Mouse (Mus musculus) lung, adult 2 months (tissue): ENCODE data around the gene Nek10. TPM values are rescaled to one million over a fixed set of nuclear protein-coding genes. Genes with fewer than 3 reads are reported as not detected.

ENCODE experiments used
- DNase-seq: peaks from one replicate; pipeline ENCODE4 v3.0.0; 2022
- H3K4me1 ChIP-seq: fragments of 200-500 bp; 2 replicates; pipeline ENCODE4 v1.6.1; 2011; ENCODE audit warnings: low read length; ENCODE audit not compliant: control insufficient read depth, insufficient read depth
- H3K4me3 ChIP-seq: fragments of 200-500 bp; replicated peaks from 2 replicates; pipeline ENCODE3; 2011; ENCODE audit warnings: low read depth, mild to moderate bottlenecking, control low read depth, low read length; ENCODE audit errors: extremely low read depth
- CTCF ChIP-seq: fragments of 200-500 bp; IDR thresholded peaks from 2 replicates; pipeline ENCODE4 v1.5.1; 2011; ENCODE audit warnings: mild to moderate bottlenecking, low read length, control low read depth; ENCODE audit not compliant: insufficient read depth
- POLR2A ChIP-seq: fragments of 200-500 bp; IDR thresholded peaks from 2 replicates; pipeline ENCODE4 v1.6.1; 2011; ENCODE audit warnings: low read depth, mild to moderate bottlenecking, control low read depth, low read length, borderline replicate concordance; ENCODE audit errors: extremely low read depth
- WGBS: fragments of 180-500 bp; shearing (Covaris S2); methylation state at CpG from one replicate; pipeline ENCODE4 v1.1.7; 2018; 5-methylcytosine and 5-hydroxymethylcytosine counted together
- polyA plus RNA-seq: library from polyadenylated mRNA; depleted of rRNA; stranded (reverse); fragments of >200 nt; gene quantifications from 2 replicates; pipeline ENCODE4 v1.2.3, GENCODE M21; 2012

Nek10 gene
- polyA plus RNA-seq, 1 experiment: 0.36 TPM

DNA sequence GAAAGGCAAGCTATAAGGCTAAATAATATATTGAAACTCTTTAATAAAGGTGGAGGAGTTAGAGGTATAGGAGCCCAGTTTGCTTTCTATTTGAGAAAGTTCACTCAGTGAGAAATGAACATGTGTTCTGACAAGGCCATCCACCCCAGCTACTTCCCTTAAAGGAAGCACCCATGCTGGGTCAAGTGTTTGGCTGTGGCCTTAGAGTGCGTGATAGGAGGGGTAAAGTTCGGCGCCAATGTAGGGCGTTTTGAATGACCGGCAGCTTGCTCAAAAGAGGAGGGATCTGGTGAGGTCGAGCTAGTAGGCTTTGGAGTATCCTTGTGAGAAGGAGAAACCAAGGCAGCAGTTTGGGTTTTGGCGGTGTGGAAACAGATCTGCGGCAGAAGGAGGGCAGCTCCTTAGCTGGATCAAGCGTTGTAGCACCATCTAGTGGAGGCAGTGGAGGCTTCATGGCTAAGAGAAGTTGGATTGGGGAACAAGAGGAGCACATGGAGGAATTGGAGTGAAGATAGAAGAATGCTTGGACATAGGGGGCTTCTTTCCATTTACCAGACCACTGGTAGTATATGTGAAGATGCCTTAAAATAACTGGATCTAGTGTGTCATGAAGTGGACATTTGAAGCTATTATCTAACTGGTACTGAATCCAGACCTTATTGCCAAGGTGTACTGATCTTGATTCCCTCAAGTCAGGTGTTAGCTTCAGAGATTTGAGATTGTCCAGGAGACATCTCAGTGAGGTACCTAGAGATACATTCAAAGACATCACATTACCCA lies 101.7 kb downstream of the Nek10 start:
- WGBS: 9% methylated on average over 9 of the region's 9 CpGs
- TF ChIP-seq POLR2A (no peak), CTCF (peak; percentile 81)

DNA sequence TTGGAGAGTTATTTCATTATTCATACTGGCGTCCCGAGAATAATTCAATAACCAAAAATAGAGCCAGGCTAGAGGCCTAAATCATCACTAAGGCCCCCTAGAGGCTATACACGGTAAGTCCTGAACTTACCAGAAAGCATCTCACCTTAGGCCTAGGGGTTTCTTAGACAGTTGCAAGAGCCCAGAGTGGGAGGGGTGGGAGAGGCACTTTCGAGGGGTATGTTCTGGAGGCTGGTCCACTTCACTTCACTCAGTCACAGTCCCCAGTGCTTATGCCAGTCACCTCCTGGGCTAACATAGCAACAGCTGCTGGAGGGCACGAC lies 102.3 kb downstream of the Nek10 start:
- WGBS: 77% methylated on average over 5 of the region's 5 CpGs
- DNase-seq: no peak
- TF ChIP-seq POLR2A (no peak), CTCF (no peak)
- Histone ChIP-seq H3K4me1 (no peaks in the 10 kb centered on the region), H3K4me3 (no peak overlapping the region)

More for the DNA sequence above, 101.7 kb downstream of the Nek10 start:
- DNase-seq: peak; percentile 46
- Histone ChIP-seq H3K4me3 (no peak overlapping the region), H3K4me1 (no peaks in the 10 kb centered on the region)

DNA sequence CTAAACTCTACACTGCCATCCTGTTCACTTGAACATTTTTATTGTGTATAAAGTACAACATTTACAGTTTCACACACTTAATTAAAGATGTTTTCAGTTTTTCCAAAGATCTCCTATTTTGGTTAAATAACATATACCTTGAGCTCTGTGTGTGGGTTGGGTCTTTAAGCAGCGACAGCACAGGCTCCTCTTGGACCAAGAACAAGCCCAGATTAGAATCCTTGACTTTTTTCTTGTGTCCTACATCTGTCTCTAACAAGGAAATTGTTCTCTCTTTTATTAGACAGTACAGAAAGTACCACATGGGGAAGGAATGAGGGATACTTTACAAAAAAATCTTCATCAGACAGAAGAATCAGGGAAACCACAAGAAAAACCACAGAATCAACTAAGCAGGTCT lies 122.4 kb downstream of the Nek10 start:
- Histone ChIP-seq H3K4me1 (no peaks in the 10 kb centered on the region), H3K4me3 (no peak overlapping the region)
- 69% methylated on average over 1 of the region's 1 CpGs for WGBS
- DNase-seq: no peak
- TF ChIP-seq POLR2A (no peak), CTCF (no peak)

DNA sequence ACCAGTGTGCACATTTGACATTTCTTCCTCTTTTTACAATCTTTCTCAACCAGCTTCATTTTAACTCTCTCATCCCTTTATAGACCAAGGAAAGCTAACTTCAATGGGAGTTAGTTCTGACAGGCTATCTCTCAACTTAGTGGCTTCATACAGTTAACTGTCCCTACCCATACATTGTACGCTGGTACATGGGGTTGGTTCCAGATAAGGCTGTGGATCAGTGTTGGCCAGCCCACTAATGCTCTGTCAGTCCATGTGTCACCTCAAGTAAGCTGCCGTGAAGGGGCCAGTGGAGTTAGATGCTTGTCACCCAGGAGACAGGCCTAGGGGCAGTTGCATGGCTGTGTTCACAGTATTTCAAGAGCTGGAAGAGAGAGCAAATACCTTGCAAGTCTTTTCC lies 124.3 kb downstream of the Nek10 start:
- DNase-seq: no peak
- H3K4me3 ChIP-seq: no peak overlapping the region
- 76% methylated on average over 2 of the region's 2 CpGs for WGBS
- no peak for TF ChIP-seq CTCF
- TF ChIP-seq POLR2A: no peak
- H3K4me1 ChIP-seq: no peaks in the 10 kb centered on the region

DNA sequence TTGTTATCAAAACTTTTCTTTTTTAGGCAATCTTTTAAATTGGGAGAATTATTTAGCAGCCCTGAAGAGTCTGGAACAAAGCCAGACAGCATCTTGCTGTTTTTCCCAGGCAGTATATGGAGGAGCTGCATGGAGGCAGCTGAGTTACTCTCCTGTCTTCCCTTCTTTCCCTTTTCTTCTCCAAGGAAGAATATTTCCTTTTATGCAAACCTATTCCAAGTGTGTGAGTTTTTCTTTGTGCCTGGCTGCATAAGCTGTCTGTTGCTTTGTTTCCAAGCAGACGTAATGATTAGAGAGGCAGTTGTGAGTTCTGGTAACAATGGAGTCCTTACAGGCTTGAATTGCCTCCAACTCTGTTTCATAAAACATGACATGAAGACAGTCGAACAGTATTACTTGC lies 131.8 kb downstream of the Nek10 start:
- H3K4me3 ChIP-seq: no peak overlapping the region
- DNase-seq: no peak
- no peaks in the 10 kb centered on the region for H3K4me1 ChIP-seq
- WGBS: 65% methylated on average over 2 of the region's 2 CpGs
- no peak for TF ChIP-seq CTCF
- no peak for TF ChIP-seq POLR2A

DNA sequence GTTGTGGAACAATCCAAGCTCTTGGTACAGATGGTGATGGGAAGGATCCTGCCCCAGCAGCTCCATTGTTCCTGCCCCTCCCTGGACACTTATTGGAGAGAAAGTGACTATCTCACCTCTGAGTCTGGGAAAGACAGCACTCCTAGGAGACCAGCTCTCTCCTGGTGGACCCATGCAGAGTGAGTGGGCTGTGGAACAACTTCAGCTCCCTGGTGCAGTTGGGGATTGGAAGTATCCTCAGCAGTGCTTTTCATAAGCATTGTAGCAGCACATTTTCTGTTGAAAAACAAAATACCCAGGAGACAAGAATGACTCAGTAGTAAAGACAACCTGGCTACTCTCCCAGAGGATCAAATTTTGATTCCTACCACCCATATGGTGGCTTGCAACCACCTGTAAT lies 142.7 kb downstream of the Nek10 start:
- DNase-seq: no peak
- TF ChIP-seq CTCF: no peak
- TF ChIP-seq POLR2A: no peak

DNA sequence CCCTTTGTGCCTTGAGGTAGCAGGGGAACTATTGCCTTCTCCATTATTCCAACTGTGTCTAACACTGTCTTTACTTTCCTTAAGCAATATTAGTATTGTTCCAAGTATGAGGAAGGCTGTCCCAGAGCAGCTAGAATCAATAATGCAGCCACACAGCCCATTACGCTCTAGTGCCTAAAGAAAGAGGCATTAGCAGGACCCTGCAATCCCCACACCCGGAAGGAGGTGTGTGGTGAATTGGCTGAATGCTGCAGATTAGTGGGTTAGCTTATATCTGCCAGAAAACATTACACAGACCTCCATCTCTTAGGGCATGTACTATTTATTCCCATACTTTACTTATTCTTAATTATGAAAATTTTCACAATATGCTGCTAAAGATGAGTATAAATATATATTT lies 145.8 kb downstream of the Nek10 start:
- Histone ChIP-seq H3K4me3 (no peak overlapping the region), H3K4me1 (no peaks in the 10 kb centered on the region)
- 84% methylated on average over 2 of the region's 2 CpGs for WGBS
- TF ChIP-seq POLR2A (no peak), CTCF (no peak)
- no peak for DNase-seq

More for the DNA sequence above, 142.7 kb downstream of the Nek10 start:
- no peaks in the 10 kb centered on the region for H3K4me1 ChIP-seq
- no peak overlapping the region for H3K4me3 ChIP-seq

DNA sequence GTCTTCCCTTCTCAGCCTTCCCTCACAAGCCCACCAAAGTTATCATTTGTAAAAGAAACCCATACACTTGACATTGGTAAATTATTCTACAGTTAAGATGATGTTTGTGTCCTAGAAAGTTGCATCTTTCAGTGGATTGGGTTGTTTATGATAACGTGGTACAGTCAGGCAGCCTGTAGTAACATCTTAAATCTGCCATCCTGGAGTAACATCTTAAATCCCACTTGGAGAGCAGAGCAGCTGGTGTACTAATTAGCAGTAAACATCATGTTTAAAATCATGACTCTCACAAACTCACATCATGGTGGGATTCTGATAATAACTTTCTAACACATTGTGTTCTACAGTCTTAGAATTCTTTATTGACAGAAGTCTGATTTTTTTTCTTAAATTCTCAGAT lies 148.6 kb downstream of the Nek10 start:
- Histone ChIP-seq H3K4me3 (no peak overlapping the region), H3K4me1 (no peaks in the 10 kb centered on the region)
- TF ChIP-seq POLR2A (no peak), CTCF (no peak)
- WGBS: 63% methylated on average over 1 of the region's 1 CpGs
- no peak for DNase-seq

DNA sequence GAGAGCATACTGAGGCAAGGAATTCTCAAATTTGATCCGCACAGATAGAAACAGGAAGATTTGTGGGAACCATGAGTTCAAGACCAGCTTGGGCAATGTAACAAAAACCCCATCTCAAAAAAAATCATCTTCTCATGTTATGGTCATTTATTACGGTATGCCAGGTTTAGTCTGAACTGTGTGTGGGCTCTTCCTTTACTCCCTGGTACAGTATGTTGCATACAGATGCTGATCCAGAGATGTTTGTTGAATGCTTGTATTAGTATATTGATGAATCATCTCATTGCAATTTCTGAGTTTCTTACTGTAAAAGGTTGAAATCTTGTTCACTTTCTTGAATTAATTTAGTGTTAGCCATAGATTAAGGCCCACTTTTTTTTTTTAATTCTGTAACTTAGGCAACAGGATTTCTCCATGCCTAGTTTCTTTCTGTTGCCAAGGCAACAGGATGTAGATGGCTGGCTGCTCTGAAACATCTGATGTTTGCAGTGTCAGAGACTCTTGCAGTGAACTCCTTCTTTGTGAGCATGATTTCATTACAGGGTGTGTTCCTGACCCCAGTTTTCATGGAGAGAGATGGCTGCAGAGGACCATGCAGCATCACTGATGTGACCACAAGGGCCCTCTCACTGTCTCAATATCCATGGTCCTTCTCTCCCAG lies 156.7 kb downstream of the Nek10 start:
- no peak for DNase-seq
- 82% methylated on average over 2 of the region's 2 CpGs for WGBS
- no peak for TF ChIP-seq CTCF
- TF ChIP-seq POLR2A: no peak
- Histone ChIP-seq H3K4me3 (no peak overlapping the region), H3K4me1 (no peaks in the 10 kb centered on the region)

DNA sequence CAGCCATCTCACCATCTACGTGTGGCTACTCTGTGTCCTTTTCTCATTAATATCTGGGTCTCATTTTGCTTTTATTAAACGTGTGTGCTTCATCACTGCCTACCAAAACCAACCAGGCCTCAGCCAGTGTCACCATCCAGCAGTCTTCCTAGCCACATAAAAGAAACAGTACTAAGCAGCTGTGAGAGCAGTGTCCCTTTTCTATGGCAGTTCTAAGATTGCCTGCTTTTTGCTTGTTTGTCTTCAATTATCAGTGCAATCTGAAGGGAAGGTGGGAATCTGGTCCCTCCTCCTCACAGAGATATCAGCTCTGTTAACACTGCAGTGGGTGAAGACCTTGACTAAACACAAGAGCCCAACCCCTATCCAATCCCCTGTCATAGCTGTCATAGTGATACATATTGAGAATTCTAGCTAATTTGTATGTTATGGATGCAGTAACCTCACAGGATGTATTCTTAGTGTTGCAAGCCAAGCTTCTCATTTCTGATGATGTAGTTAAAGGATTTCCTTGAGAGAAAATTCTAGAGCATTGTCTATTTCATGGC lies 157.3 kb downstream of the Nek10 start:
- H3K4me1 ChIP-seq: no peaks in the 10 kb centered on the region
- 63% methylated on average over 2 of the region's 2 CpGs for WGBS
- TF ChIP-seq CTCF: no peak
- no peak for TF ChIP-seq POLR2A
- no peak overlapping the region for H3K4me3 ChIP-seq
- DNase-seq: no peak
